Mouse (Mus musculus) forebrain, embryonic 13.5 days (tissue): ENCODE results near the gene Dnmbp. TPM values are rescaled to one million over a fixed set of nuclear protein-coding genes. Genes with fewer than 3 reads are reported as not detected.

ENCODE experiments used
- ATAC-seq: fragments of 200-750 bp; cut with Nextera tagmentation; 2 replicates; pipeline ENCODE4 v1.8.0; 2017
- H3K27ac ChIP-seq: fragments of 300-500 bp; sonication (generic); 2 replicates; pipeline ENCODE4 v1.5.1; 2015; ENCODE audit warnings: inconsistent platforms, mild to moderate bottlenecking, moderate library complexity
- H3K27me3 ChIP-seq: fragments of 300-500 bp; sonication (generic); 2 replicates; pipeline ENCODE4 v1.6.1; 2015; ENCODE audit warnings: mild to moderate bottlenecking, inconsistent platforms
- H3K36me3 ChIP-seq: fragments of 300-500 bp; sonication (generic); 2 replicates; pipeline ENCODE4 v1.6.1; 2015; ENCODE audit warnings: mild to moderate bottlenecking, inconsistent platforms; ENCODE audit not compliant: poor library complexity, severe bottlenecking
- H3K4me1 ChIP-seq: fragments of 300-500 bp; sonication (generic); 2 replicates; pipeline ENCODE4 v1.6.1; 2015; ENCODE audit warnings: inconsistent platforms
- H3K4me2 ChIP-seq: fragments of 300-500 bp; sonication (generic); 2 replicates; pipeline ENCODE4 v1.6.1; 2015; ENCODE audit warnings: inconsistent platforms, mild to moderate bottlenecking, moderate library complexity
- H3K4me3 ChIP-seq: fragments of 300-500 bp; sonication (generic); 2 replicates; pipeline ENCODE4 v1.5.1; 2015; ENCODE audit warnings: mild to moderate bottlenecking, inconsistent platforms
- H3K9ac ChIP-seq: fragments of 300-500 bp; sonication (generic); 2 replicates; pipeline ENCODE4 v1.6.1; 2015; ENCODE audit warnings: mild to moderate bottlenecking, inconsistent platforms
- H3K9me3 ChIP-seq: fragments of 300-500 bp; sonication (generic); replicated peaks from 2 replicates; pipeline ENCODE4 v1.6.1; 2016; ENCODE audit warnings: inconsistent platforms
- WGBS: fragments of 180-500 bp; shearing (Covaris S2); methylation state at CpG from one replicate; pipeline ENCODE4 v1.1.7; 2015; 5-methylcytosine and 5-hydroxymethylcytosine counted together
- polyA plus RNA-seq: library from polyadenylated mRNA; unstranded; fragments of >200 nt; fragmentation: Nextera tagmentation; extraction: Ambion mirVana; gene quantifications from 2 replicates; pipeline ENCODE4 v1.2.1, GENCODE M21; 2015

Dnmbp gene
- polyA plus RNA-seq, 1 experiment from 2014 or later, result 11.6 TPM

- Histone ChIP-seq H3K27me3 (no peaks in the 10 kb centered on the region), H3K9me3 (no peaks in the 10 kb centered on the region), H3K4me2 (no peak overlapping the region), H3K4me3 (no peak overlapping the region), H3K27ac (no peak overlapping the region), H3K36me3 (peaks cover 11% of the 10 kb centered on the region; the same call in 1 of the 2 replicates), H3K4me1 (0 out of 2 replicates have a peak, but pooled peaks cover 6% of the 10 kb centered on the region), H3K9ac (no peak overlapping the region)
- WGBS, result 31% methylated on average over 8 of the region's 8 CpGs
- no peak for ATAC-seq
Observed at GRCm38 (mm10) chr19:43905136-43905535, 34.9 kb downstream of the Dnmbp start.

DNA sequence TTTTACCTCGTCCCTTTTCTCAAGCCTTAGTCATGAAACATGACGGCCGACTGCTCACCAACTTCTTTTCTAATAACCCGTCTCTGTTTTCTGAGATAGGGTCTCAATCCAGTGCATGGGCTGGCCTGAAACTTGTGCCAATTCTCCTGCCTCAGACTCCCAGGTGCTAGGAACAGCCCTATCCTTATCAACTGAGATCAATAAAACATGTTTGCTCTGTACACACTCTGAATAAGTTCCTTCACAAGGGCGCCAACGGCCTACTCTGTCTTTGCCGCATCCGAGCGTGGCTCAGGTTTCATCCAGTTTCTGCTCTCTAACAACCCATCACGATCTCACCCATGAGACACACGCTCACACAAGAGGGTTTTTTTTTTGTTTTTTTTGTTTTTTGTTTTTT, 35.7 kb downstream of the Dnmbp start:
- H3K9ac ChIP-seq, result no peak overlapping the region
- no peaks in the 10 kb centered on the region for H3K9me3 ChIP-seq
- H3K4me3 ChIP-seq, result no peak overlapping the region
- peaks cover 14% of the 10 kb centered on the region for H3K36me3 ChIP-seq
- 88% methylated on average over 11 of the region's 11 CpGs for WGBS
- no peak overlapping the region for H3K4me2 ChIP-seq
- no peak for ATAC-seq
- 0 out of 2 replicates have a peak, but pooled peaks cover 6% of the 10 kb centered on the region for H3K4me1 ChIP-seq
- H3K27me3 ChIP-seq, result no peaks in the 10 kb centered on the region
- H3K27ac ChIP-seq, result no peak overlapping the region

- Histone ChIP-seq H3K9me3 (no peaks in the 10 kb centered on the region), H3K36me3 (peaks cover 14% of the 10 kb centered on the region), H3K4me2 (no peak overlapping the region), H3K9ac (no peak overlapping the region), H3K27me3 (no peaks in the 10 kb centered on the region), H3K27ac (no peak overlapping the region), H3K4me3 (no peak overlapping the region), H3K4me1 (0 out of 2 replicates have a peak, but pooled peaks cover 6% of the 10 kb centered on the region)
- WGBS, result 48% methylated on average over 12 of the region's 12 CpGs
- no peak for ATAC-seq
Observed at GRCm38 (mm10) chr19:43902887-43903286, 37.1 kb downstream of the Dnmbp start.

GRCm38 (mm10) chr19:43900690-43901089, 39.3 kb downstream of the Dnmbp start:
- H3K27me3 ChIP-seq, result no peaks in the 10 kb centered on the region
- WGBS, result 85% methylated on average over 9 of the region's 9 CpGs
- H3K36me3 ChIP-seq, result peaks cover 14% of the 10 kb centered on the region
- H3K27ac ChIP-seq, result no peak overlapping the region
- H3K9me3 ChIP-seq, result no peaks in the 10 kb centered on the region
- H3K4me1 ChIP-seq, result 0 out of 2 replicates have a peak, but pooled peaks cover 6% of the 10 kb centered on the region
- no peak overlapping the region for H3K4me2 ChIP-seq
- H3K4me3 ChIP-seq, result no peak overlapping the region
- H3K9ac ChIP-seq, result no peak overlapping the region
- no peak for ATAC-seq

DNA sequence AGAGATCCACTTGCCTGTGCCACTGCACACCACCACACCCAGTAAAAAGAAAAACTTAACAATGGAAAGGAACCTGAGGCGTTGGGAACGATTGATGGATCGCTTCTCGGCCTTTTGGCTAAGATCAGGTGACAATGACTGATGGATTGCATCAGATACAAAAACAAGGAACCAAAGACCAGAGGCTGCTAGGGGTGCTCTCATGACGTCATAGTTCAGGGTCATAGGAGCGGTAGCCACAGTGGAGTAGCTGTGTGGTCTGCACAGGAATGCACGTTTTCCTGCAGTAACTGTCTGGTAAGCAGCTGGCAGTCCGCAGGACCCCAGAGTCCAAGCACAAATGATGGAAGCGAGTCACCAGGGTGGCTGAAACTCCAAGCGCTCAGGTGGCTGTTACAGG, 41.4 kb downstream of the Dnmbp start:
- no peaks in the 10 kb centered on the region for H3K9me3 ChIP-seq
- no peak for ATAC-seq
- no peak overlapping the region for H3K27ac ChIP-seq
- H3K4me2 ChIP-seq, result no peak overlapping the region
- peaks cover 14% of the 10 kb centered on the region for H3K36me3 ChIP-seq
- no peaks in the 10 kb centered on the region for H3K4me1 ChIP-seq
- H3K27me3 ChIP-seq, result no peaks in the 10 kb centered on the region
- H3K4me3 ChIP-seq, result no peak overlapping the region
- WGBS, result 83% methylated on average over 10 of the region's 10 CpGs
- H3K9ac ChIP-seq, result no peak overlapping the region

DNA sequence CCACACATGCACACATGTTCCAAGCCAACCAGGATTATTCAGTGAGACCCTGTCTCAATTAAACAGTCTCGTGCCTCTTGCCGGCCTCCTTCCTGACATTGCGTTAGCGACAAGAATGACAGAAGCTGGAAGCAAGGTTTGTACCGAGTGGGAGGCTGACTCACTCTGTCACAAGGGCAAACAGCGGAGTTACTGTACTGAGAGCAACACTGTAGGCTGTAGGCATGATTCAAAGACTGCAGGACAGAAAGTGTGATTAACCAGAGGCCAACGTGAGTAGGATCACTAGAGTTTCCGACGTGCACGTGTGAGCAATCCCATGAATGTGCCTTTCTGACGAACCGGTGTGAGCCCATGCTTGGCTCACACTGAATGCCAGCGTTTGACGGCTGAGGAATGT, 43.5 kb downstream of the Dnmbp start:
- no peak overlapping the region for H3K9ac ChIP-seq
- H3K9me3 ChIP-seq, result no peaks in the 10 kb centered on the region
- H3K27ac ChIP-seq, result no peak overlapping the region
- H3K4me3 ChIP-seq, result no peak overlapping the region
- H3K4me1 ChIP-seq, result no peaks in the 10 kb centered on the region
- no peak for ATAC-seq
- H3K4me2 ChIP-seq, result no peak overlapping the region
- H3K36me3 ChIP-seq, result peaks cover 9% of the 10 kb centered on the region
- H3K27me3 ChIP-seq, result no peaks in the 10 kb centered on the region
- 91% methylated on average over 14 of the region's 14 CpGs for WGBS

DNA sequence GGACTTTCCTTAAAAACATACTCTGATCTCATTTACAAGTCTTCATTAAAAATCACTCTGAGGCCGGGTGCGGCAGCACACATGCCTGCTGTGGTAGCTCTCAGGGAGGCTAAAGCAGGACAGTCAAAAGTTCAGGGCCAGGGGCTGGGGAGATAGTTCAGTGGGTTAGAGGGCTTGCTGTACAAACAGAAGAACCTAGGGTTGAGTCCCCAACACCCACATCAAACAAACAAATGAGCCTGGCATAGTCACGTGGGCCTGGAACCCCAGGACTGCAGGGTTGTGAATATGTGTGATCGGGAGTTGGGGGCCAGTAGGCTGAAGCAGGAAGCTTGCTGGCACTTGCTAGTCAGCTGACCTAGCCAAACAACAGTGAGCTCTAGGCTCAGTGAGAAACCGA, 44.0 kb downstream of the Dnmbp start:
- H3K4me3 ChIP-seq, result no peak overlapping the region
- no peak overlapping the region for H3K27ac ChIP-seq
- H3K27me3 ChIP-seq, result no peaks in the 10 kb centered on the region
- H3K9ac ChIP-seq, result no peak overlapping the region
- H3K36me3 ChIP-seq, result peaks cover 6% of the 10 kb centered on the region
- no peak overlapping the region for H3K4me2 ChIP-seq
- no peaks in the 10 kb centered on the region for H3K9me3 ChIP-seq
- H3K4me1 ChIP-seq, result no peaks in the 10 kb centered on the region
- 92% methylated on average over 5 of the region's 5 CpGs for WGBS
- ATAC-seq, result no peak

- Histone ChIP-seq H3K9ac (no peak overlapping the region), H3K9me3 (no peaks in the 10 kb centered on the region), H3K4me1 (no peaks in the 10 kb centered on the region), H3K27ac (no peak overlapping the region), H3K27me3 (no peaks in the 10 kb centered on the region), H3K36me3 (peaks cover 2% of the 10 kb centered on the region; the same call in 1 of the 2 replicates), H3K4me2 (no peak overlapping the region), H3K4me3 (no peak overlapping the region)
- ATAC-seq, result no peak
- 80% methylated on average over 9 of the region's 9 CpGs for WGBS
Observed at GRCm38 (mm10) chr19:43894821-43895220, 45.2 kb downstream of the Dnmbp start.

GRCm38 (mm10) chr19:43894070-43894469, 45.9 kb downstream of the Dnmbp start:
- no peak overlapping the region for H3K27ac ChIP-seq
- no peak for ATAC-seq
- H3K4me2 ChIP-seq, result no peak overlapping the region
- no peaks in the 10 kb centered on the region for H3K36me3 ChIP-seq
- 5% methylated on average over 7 of the region's 7 CpGs for WGBS
- H3K9me3 ChIP-seq, result no peaks in the 10 kb centered on the region
- H3K4me3 ChIP-seq, result no peak overlapping the region
- H3K9ac ChIP-seq, result no peak overlapping the region
- no peaks in the 10 kb centered on the region for H3K4me1 ChIP-seq
- H3K27me3 ChIP-seq, result no peaks in the 10 kb centered on the region

DNA sequence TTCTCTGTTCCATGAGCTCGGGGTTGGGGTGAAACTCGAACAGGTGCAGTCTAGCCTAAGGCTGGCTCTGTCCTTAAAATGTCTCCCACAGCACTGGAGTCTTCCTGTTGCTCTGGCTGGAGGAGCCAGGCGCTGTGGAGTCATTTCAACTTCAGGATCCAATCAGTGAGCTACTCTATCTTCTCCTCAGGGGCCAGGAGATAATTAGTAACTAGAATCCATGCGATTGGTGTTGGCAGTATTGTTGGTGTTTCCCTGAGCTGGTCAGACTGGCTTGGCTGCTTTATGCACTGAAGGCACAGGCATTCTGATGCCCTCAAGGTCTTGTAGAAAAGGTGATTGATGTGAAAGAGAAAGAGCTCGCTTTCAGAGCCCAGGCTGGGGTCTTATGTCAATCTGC, 49.5 kb downstream of the Dnmbp start:
- H3K27me3 ChIP-seq, result no peaks in the 10 kb centered on the region
- H3K27ac ChIP-seq, result no peak overlapping the region
- 76% methylated on average over 5 of the region's 5 CpGs for WGBS
- no peak for ATAC-seq
- no peaks in the 10 kb centered on the region for H3K9me3 ChIP-seq
- H3K9ac ChIP-seq, result no peak overlapping the region
- H3K4me1 ChIP-seq, result no peaks in the 10 kb centered on the region
- no peak overlapping the region for H3K4me2 ChIP-seq
- H3K4me3 ChIP-seq, result no peak overlapping the region
- H3K36me3 ChIP-seq, result no peaks in the 10 kb centered on the region

GRCm38 (mm10) chr19:43887725-43888124, 52.3 kb downstream of the Dnmbp start:
- no peak overlapping the region for H3K4me3 ChIP-seq
- peaks cover 9% of the 10 kb centered on the region for H3K4me1 ChIP-seq
- H3K4me2 ChIP-seq, result no peak overlapping the region
- no peak for ATAC-seq
- no peaks in the 10 kb centered on the region for H3K27me3 ChIP-seq
- H3K27ac ChIP-seq, result no peak overlapping the region
- 76% methylated on average over 2 of the region's 2 CpGs for WGBS
- H3K36me3 ChIP-seq, result no peaks in the 10 kb centered on the region
- no peaks in the 10 kb centered on the region for H3K9me3 ChIP-seq
- H3K9ac ChIP-seq, result no peak overlapping the region

GRCm38 (mm10) chr19:43887242-43887641, 52.7 kb downstream of the Dnmbp start:
- Histone ChIP-seq H3K4me3 (no peak overlapping the region), H3K4me2 (no peak overlapping the region), H3K27ac (no peak overlapping the region), H3K27me3 (no peaks in the 10 kb centered on the region), H3K9ac (no peak overlapping the region), H3K9me3 (no peaks in the 10 kb centered on the region), H3K4me1 (peaks cover 10% of the 10 kb centered on the region), H3K36me3 (no peaks in the 10 kb centered on the region)
- no peak for ATAC-seq
- WGBS, result 79% methylated on average over 5 of the region's 5 CpGs

- H3K9ac ChIP-seq, result no peak overlapping the region
- no peaks in the 10 kb centered on the region for H3K36me3 ChIP-seq
- 86% methylated on average over 12 of the region's 12 CpGs for WGBS
- H3K4me1 ChIP-seq, result peaks cover 10% of the 10 kb centered on the region
- no peak overlapping the region for H3K4me3 ChIP-seq
- H3K9me3 ChIP-seq, result no peaks in the 10 kb centered on the region
- no peak overlapping the region for H3K4me2 ChIP-seq
- H3K27me3 ChIP-seq, result no peaks in the 10 kb centered on the region
- no peak for ATAC-seq
- no peak overlapping the region for H3K27ac ChIP-seq
Observed at GRCm38 (mm10) chr19:43886371-43887099, 53.5 kb downstream of the Dnmbp start.
